Mouse (Mus musculus): ENCODE data around the gene Rabgef1. TPM values are rescaled to one million over a fixed set of nuclear protein-coding genes. Genes with fewer than 3 reads are reported as not detected.

Gene Rabgef1
- 10 to 100 TPM; 27.9 to 63.3 TPM for total RNA-seq (2021)
- 19.7 and 32.9 TPM in 2 replicates for polyA plus RNA-seq (2012; rRNA removed)
- long read RNA-seq, transcript Rabgef1-203 (9 exons, 2,690 nt): major isoform, 11 of 29 reads
- long read RNA-seq, partial matches to known transcripts: 3 of 29 reads
- long read RNA-seq, other reads (novel, unspliced or antisense): 15 of 29 reads

- peak; percentile 97 for DNase-seq
Observed at GRCm38 (mm10) chr5:130171423-130171954, at the start of gene Rabgef1. Gene Rabgef1, plus strand, starts transcription at chr5:130171798.

GRCm38 (mm10) chr5:130122355-130122754, 49.2 kb upstream of the Rabgef1 start:
- DNase-seq: no peak

- no peak for DNase-seq
Observed at GRCm38 (mm10) chr5:130124271-130124670, 47.3 kb upstream of the Rabgef1 start.

GRCm38 (mm10) chr5:130128686-130129523, 42.7 kb upstream of the Rabgef1 start:
- DNase-seq: no peak

DNA sequence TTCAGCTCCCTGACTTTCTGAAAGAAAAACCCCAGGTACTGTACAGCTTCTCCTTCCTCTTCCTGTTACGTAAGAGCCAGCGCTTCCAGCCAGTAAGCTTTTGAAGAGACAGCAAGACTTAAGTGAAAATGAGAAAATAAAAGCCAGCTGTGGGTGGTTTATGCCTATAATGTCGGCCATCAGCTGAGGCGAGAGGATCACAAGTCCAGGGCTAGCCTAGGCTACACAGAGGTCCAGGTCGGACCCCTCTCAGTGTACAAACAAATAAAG, 42.1 kb upstream of the Rabgef1 start:
- no peak for DNase-seq

GRCm38 (mm10) chr5:130136597-130136996, 35.0 kb upstream of the Rabgef1 start:
- no peak for DNase-seq

DNA sequence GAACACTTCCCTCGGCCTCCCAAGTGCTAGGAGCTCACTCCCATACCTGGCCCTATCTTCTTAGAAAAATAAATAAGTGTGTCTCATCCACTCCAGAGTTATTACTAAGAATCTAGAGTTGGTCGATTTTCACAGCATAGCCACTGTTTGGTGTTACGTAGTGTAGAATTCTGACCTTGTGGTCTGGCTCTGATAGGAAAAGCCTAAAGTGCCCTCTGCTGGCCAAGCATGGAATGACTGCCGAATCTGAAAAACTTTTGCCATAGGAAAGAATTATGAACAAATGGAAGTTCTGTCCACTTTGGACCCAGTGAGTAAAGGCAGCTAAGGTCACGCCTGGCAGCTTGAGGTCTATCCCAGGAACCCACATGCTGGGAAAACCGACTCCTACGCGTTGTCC, 32.2 kb upstream of the Rabgef1 start:
- peak; percentile 80 for DNase-seq

DNA sequence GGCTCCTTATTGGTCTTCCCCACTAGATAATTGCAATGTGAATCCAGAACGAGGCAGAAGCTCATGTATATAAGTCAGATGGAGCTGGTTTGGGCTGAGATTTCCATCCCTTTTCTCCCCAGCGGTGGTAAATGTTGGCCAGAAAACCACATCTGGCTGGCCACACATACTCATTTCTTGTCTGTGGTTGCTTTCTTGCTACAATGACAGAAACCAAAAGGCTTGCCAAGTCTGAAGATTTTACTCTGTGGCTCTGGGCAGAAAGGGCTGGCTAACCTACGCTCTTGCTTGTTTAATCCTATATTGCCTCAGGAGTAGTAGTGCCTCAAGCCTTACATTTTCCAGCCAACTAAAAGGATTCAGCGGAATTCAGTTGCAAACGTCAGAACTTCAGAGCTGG, 30.5 kb upstream of the Rabgef1 start:
- no peak for DNase-seq

- peak; percentile 49 for DNase-seq
Observed at GRCm38 (mm10) chr5:130142041-130142440, 29.6 kb upstream of the Rabgef1 start.

GRCm38 (mm10) chr5:130143101-130143500, 28.5 kb upstream of the Rabgef1 start:
- peak; percentile 42 for DNase-seq

GRCm38 (mm10) chr5:130143977-130144333, 27.6 kb upstream of the Rabgef1 start:
- DNase-seq: peak; percentile 92

DNA sequence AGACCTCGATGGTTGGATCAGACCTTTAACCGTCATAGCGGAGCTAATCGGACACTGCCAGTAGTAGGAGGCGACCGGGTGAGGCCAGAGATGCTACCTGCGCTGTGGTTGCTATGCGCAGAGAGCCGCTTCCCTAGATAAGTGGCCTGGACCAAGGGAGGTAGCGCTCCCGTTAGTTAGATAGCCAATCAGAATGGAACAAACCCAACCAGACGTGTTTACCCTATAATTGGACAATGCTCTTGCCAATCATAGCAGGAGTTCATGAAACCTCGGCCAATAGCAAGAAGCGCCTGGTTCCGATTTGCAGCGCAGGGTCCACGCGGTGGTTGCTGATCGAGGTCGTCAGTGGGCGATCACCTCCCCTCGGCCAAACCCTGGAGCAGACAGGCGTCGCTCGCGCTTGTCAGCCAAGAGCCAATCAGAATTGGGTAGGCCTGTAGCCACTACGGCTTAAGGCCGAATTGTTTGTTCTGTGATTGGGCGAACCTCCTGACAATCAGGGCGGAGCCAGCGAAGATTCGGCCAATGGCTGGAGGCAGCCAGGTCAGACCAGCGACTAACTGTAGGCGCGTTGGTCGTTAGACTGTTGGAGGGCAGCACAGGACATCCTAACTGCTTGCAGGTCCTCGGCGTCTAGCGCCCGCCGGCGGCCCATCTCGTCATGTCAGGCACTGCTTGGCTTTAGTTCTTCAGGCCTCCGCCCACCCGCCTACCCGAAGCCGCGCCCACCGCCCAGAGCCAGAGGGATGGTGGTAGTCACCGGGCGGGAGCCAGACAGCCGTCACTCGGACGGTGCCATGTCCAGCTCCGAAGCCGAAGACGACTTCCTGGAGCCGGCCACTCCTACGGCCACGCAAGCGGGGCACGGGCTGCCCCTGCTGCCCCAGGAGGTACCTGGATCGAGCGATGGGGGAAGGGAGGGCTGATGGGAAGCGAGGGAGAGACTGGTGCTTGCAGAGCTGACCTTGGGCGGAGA, 27.0 kb upstream of the Rabgef1 start, which contains the start of gene Kctd7:
TSS of gene Kctd7 (plus strand) at position 528 of the 979 bp plus-strand sequence.
- DNase-seq: peak; percentile 98

GRCm38 (mm10) chr5:130145961-130146360, 25.6 kb upstream of the Rabgef1 start:
- peak; percentile 67 for DNase-seq

DNA sequence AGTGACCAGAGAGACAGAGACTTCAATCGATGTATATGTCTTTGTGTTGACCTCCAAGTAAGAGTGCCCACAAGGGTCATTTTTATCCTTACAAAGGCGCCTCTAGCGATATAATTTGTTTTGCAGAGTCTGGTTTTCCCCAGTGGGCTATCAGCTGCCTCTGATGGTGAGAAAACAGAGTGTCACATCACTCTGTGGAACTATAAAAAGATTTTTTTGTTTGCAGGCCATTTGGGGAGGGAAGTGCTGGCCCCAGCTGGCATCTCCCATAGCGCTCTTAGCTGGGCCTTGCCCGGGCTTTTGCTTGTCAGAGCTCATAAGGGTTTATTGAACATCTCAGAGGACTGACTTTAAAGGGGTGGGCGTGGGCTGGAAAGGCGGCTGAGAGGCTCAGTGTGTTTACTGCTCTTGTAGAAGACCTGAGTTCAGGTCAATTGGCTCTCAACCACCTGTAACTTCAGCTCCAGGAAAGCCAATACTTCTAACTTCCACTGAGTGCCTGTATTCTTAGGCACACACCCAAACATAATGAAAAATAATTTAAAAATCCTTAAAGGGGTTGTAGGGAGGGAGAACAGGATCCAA, 21.8 kb upstream of the Rabgef1 start:
- DNase-seq: no peak

- no peak for DNase-seq
Observed at GRCm38 (mm10) chr5:130154286-130154685, 17.3 kb upstream of the Rabgef1 start.

DNA sequence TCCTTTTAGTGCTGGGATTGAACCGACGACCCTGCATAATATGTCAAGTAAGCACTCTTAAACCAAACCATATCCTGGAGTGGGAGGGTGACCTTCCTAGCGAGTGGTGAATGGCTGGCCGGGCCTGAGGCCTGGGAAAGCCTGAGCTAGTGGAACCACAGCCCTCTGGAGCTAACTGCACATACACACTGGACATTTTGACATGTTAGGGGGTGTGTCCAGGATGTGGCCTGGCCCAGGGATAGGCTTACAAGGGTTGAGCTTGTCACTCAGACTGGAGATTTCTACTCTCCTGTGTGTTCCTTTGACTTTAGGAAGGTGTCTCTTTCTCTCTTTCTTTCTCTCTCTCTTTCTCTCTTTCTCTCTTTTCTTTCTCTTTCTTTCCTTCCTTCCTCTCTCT, 13.1 kb upstream of the Rabgef1 start:
- DNase-seq: no peak

- DNase-seq: no peak
Observed at GRCm38 (mm10) chr5:130159761-130160201, 11.8 kb upstream of the Rabgef1 start.

DNA sequence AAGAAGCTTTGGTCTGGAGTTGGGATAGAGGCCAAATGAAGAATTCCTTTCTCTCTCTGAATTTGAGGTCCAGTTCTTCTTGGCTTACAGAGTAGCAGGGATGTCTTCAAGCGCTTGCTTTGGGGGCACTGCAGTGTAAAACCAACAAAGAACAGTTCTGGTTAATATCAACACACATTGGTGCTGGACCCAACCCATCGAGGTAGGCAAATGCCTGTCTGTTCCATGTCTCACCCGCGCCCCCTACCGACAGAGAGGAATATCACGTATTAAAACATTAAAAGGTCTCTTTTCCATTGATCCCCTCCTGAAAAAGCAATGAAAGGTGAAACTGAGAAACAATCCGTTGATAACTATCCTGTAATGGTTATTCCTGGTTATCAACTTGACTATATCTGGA, 7.9 kb upstream of the Rabgef1 start:
- peak; percentile 78 for DNase-seq

DNA sequence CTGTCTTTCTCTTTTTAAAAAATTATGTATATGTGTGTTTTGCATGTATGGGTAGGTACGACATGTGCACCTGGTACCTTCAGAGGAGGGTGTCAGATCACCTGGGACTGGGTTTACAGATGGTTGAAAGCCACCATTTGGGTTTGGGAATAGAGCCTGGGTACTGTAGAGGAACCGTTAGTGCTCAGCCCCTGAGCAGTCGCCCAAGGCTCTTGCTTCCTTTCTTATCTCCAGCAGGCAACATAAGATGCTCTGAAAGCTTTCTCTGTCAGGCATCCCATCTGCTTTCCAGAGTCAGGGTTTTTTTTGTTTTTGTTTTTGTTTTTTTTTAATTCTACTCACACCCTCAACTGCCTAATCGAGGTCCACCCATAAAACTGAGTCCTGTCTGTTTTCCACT, 6.4 kb upstream of the Rabgef1 start:
- DNase-seq: no peak

DNA sequence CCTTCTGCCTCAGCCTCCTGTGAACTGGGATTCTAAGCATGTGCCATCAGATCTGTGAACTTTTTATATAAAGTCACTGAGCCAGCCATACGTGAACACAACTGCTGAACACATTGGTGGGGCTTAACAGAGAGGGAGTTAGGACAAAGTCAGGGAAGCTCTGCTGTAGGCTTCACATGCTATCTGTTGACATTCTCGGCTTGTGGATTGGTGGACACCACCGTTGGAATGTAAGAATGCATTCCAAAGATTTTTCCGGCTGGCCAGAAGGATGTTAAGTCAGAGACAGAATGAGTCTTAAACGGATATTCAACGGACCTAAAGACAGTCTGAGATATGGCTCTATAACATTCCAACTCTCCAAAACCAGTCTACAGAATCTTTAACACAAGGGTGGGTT, 2.5 kb upstream of the Rabgef1 start:
- DNase-seq: no peak

- no peak for DNase-seq
Observed at GRCm38 (mm10) chr5:130170666-130171422, 754 bp upstream of the Rabgef1 start.
